Comparison of ENCODE assay signal across 9 mouse cellular contexts in the genomic region with DNA sequence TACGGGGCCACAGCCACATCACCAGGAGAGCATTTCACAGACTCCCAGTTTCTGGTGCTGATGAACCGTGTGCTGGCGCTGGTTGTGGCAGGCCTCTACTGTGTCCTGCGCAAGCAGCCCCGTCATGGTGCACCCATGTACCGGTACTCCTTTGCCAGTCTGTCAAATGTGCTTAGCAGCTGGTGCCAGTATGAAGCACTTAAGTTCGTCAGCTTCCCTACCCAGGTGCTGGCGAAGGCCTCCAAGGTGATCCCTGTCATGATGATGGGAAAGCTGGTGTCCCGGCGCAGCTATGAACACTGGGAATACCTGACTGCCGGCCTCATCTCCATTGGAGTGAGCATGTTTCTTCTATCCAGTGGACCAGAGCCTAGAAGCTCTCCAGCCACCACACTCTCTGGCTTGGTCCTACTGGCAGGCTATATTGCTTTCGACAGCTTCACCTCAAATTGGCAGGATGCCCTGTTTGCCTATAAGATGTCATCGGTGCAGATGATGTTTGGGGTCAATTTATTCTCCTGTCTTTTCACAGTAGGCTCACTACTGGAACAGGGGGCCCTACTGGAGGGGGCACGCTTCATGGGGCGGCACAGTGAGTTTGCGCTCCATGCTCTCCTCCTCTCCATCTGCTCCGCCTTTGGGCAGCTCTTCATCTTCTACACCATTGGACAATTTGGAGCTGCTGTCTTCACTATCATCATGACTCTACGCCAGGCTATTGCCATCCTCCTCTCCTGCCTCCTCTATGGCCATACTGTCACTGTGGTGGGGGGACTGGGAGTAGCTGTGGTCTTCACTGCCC. TPM values are rescaled to one million over a fixed set of nuclear protein-coding genes. Genes with fewer than 3 reads are reported as not detected.
A peak's percentile ranks its signal among the peaks of the same experiment; 100 is the strongest.
DNase-seq lines count a peak whose midpoint lies in the region; TF ChIP-seq lines count a peak whose summit lies in the region.
"Had no signal": no experiment of that assay in that cellular context is flagged by ENCODE, and none has a peak within 500 bp of the region (broad histone marks: within the 10 kb centered on the region; RNA-seq: fewer than 3 reads in every experiment).

No protein-coding gene starts in this region.

- peak; percentile 36 for TF ChIP-seq POLR2A in embryonic fibroblast, embryonic 13.5 days (IDR thresholded peaks at IDR 0.05; ENCODE audit: low read depth, low read length)
- peak; percentile 52 for TF ChIP-seq POLR2A in myocyte (IDR thresholded peaks at IDR 0.05; ENCODE audit: insufficient read length, low read depth)

- no peak overlapping the region for H3K4me2 ChIP-seq in myocyte (ENCODE audit: low read depth)

- no peak overlapping the region for H3K4me3 ChIP-seq in embryonic fibroblast, embryonic 13.5 days (ENCODE audit: insufficient read depth, low read length)
- H3K4me3 ChIP-seq in myocyte, result no peak overlapping the region

- peaks cover 53% of the 10 kb centered on the region for H3K36me3 ChIP-seq in myocyte (ENCODE audit: control insufficient read depth, insufficient read depth)

- peaks cover 33% of the 10 kb centered on the region for H3K79me2 ChIP-seq in myocyte (ENCODE audit: control insufficient read depth, insufficient read depth)

- H3K27me3 ChIP-seq in myocyte (ENCODE audit: control insufficient read depth, insufficient read depth, insufficient read length), result no peaks in the 10 kb centered on the region

- no peak for TF ChIP-seq CTCF in embryonic fibroblast, embryonic 13.5 days (IDR thresholded peaks at IDR 0.05; ENCODE audit: borderline replicate concordance, insufficient read depth, low read length)

- H3K4me1 ChIP-seq in embryonic fibroblast, embryonic 13.5 days (ENCODE audit: control insufficient read depth, insufficient read depth, low read length), result peaks cover 9% of the 10 kb centered on the region; the same call in 1 of the 2 replicates

- H3ac ChIP-seq in myocyte (ENCODE audit: control insufficient read depth, insufficient read length), result no peak overlapping the region

- H3K27ac ChIP-seq in embryonic fibroblast, embryonic 13.5 days (ENCODE audit: insufficient read depth, low read length), result no peak overlapping the region

- DNase-seq in cerebellum, adult 9-11 months, result peak; percentile 52
- no peak for DNase-seq in cerebellum, postnatal 36 days
- DNase-seq in kidney, postnatal 14 days, result peak; percentile 20
- DNase-seq in kidney, adult 9 months, result no peak
- no peak for DNase-seq in spleen, postnatal 14 days (ENCODE audit: low spot score in 2 of 2)
- no peak for DNase-seq in B cell, adult 2 months
- DNase-seq: thymus, adult 18-20 months had no signal

TF ChIP-seq in myocyte, 11 proteins besides CTCF, POLR2A, EP300 and RAD21:
- TF ChIP-seq TCF3 (IDR thresholded peaks at IDR 0.05; ENCODE audit: insufficient read length, low read depth), result no peak
- peak; percentile 89 for TF ChIP-seq POLR2AphosphoS2 (IDR thresholded peaks at IDR 0.05; ENCODE audit: insufficient read length, low read depth)
- no peak for TF ChIP-seq REST (IDR thresholded peaks at IDR 0.05; ENCODE audit: insufficient read depth, insufficient read length)
- TF ChIP-seq SRF (IDR thresholded peaks at IDR 0.05; ENCODE audit: control insufficient read depth, insufficient read length, low read depth), result no peak
- TF ChIP-seq CEBPB (IDR thresholded peaks at IDR 0.05; ENCODE audit: insufficient read depth, poor library complexity, severe bottlenecking), result no peak

RNA-seq across cellular contexts. Expression of gene Slc35b2, which starts 2.9 kb away (rescaled TPM):
- 61.1 and 65.3 TPM in 2 replicates for polyA plus RNA-seq in embryonic fibroblast, embryonic 13.5 days (2011; ENCODE audit: insufficient read length, low read depth, missing spikeins)
- polyA plus RNA-seq in myocyte (2012; fragmentation: generic; extraction: Trizol), result 80.1 TPM

RNA-seq across cellular contexts. Expression of gene Hsp90ab1, which starts 6.5 kb away (rescaled TPM):
- polyA plus RNA-seq in embryonic fibroblast, embryonic 13.5 days (2011; ENCODE audit: insufficient read length, low read depth, missing spikeins), result 1,481 and 1,562 TPM in 2 replicates
- polyA plus RNA-seq in myocyte (2012; fragmentation: generic; extraction: Trizol), result 1,606 TPM

RNA-seq across cellular contexts. Expression of gene Nfkbie, which starts 11.1 kb away (rescaled TPM):
- 4.3 and 6.2 TPM in 2 replicates for polyA plus RNA-seq in embryonic fibroblast, embryonic 13.5 days (2011; ENCODE audit: insufficient read length, low read depth, missing spikeins)
- 7.3 TPM for polyA plus RNA-seq in myocyte (2012; fragmentation: generic; extraction: Trizol)

RNA-seq across cellular contexts. Expression of gene Tmem151b, which starts 17.1 kb away (rescaled TPM):
- 0.47 and 0.81 TPM in 2 replicates for polyA plus RNA-seq in embryonic fibroblast, embryonic 13.5 days (2011; ENCODE audit: insufficient read length, low read depth, missing spikeins)
- 0.30 TPM for polyA plus RNA-seq in myocyte (2012; fragmentation: generic; extraction: Trizol)

RNA-seq across cellular contexts. Expression of gene Slc29a1, which starts 32.8 kb away (rescaled TPM):
- 81.9 and 90.3 TPM in 2 replicates for polyA plus RNA-seq in embryonic fibroblast, embryonic 13.5 days (2011; ENCODE audit: insufficient read length, low read depth, missing spikeins)
- polyA plus RNA-seq in myocyte (2012; fragmentation: generic; extraction: Trizol), result 913 TPM

Comparison
In these comparisons a context has a peak if more than half of its experiments do, and no peak if none do; other contexts are left out.
1. DNase-seq: peak in cerebellum, adult 9-11 months (single experiment) and kidney, postnatal 14 days (single experiment); none in cerebellum, postnatal 36 days (0 of 2), kidney, adult 9 months (single experiment), spleen, postnatal 14 days (0 of 2) and B cell, adult 2 months (0 of 2).